Mouse (Mus musculus) intestine, postnatal 0 days (tissue): ENCODE measurements around the gene Efna5. TPM values are rescaled to one million over a fixed set of nuclear protein-coding genes. Genes with fewer than 3 reads are reported as not detected.

Experiments used
- ATAC-seq: fragments of 200-750 bp; cut with Nextera tagmentation; 2 replicates; pipeline ENCODE4 v1.8.0; 2017; ENCODE audit warnings: mild to moderate bottlenecking, moderate TSS enrichment, moderate library complexity
- H3K27ac ChIP-seq: fragments of 300-500 bp; sonication (generic); 2 replicates; pipeline ENCODE4 v1.5.1; 2014; ENCODE audit warnings: mild to moderate bottlenecking, low read depth, low read length, moderate library complexity
- H3K27me3 ChIP-seq: fragments of 300-500 bp; sonication (generic); replicated peaks from 2 replicates; pipeline ENCODE4 v1.6.1; 2014; ENCODE audit warnings: low read length, mixed read lengths; ENCODE audit not compliant: control insufficient read depth, insufficient read depth
- H3K36me3 ChIP-seq: fragments of 300-500 bp; sonication (generic); 2 replicates; pipeline ENCODE4 v1.6.1; 2014; ENCODE audit warnings: mild to moderate bottlenecking, moderate library complexity; ENCODE audit not compliant: control insufficient read depth, insufficient read depth
- H3K4me1 ChIP-seq: fragments of 300-500 bp; sonication (generic); replicated peaks from 2 replicates; pipeline ENCODE4 v1.6.1; 2014; ENCODE audit warnings: antibody characterized with exemption, low read length, mixed read lengths; ENCODE audit not compliant: control insufficient read depth, insufficient read depth
- H3K4me2 ChIP-seq: fragments of 300-500 bp; sonication (generic); replicated peaks from 2 replicates; pipeline ENCODE4 v1.6.1; 2014; ENCODE audit warnings: low read depth, mild to moderate bottlenecking, moderate library complexity
- H3K4me3 ChIP-seq: fragments of 300-500 bp; sonication (generic); 2 replicates; pipeline ENCODE4 v1.5.1; 2014; ENCODE audit warnings: low read depth, low read length
- H3K9ac ChIP-seq: fragments of 300-500 bp; sonication (generic); 2 replicates; pipeline ENCODE4 v1.6.1; 2014; ENCODE audit warnings: mild to moderate bottlenecking, low read depth, low read length
- H3K9me3 ChIP-seq: fragments of 300-500 bp; sonication (generic); 2 replicates; pipeline ENCODE4 v1.6.1; 2016; ENCODE audit warnings: mixed run types; ENCODE audit not compliant: control insufficient read depth
- CTCF ChIP-seq: sonication (generic); IDR thresholded peaks from 2 replicates; pipeline ENCODE4 v1.5.1; 2016; ENCODE audit warnings: low read depth, mild to moderate bottlenecking, control low read depth, antibody characterized with exemption, moderate library complexity
- WGBS: fragments of 180-500 bp; shearing (Covaris S2); extraction: QIAGEN DNeasy Blood & Tissue Kit; methylation state at CpG from one replicate; pipeline ENCODE4 v1.1.7; 2014; 5-methylcytosine and 5-hydroxymethylcytosine counted together
- polyA plus RNA-seq: library from polyadenylated mRNA; unstranded; fragments of >200 nt; fragmentation: Nextera tagmentation; extraction: Ambion mirVana; gene quantifications from 2 replicates; pipeline ENCODE4 v1.2.1, GENCODE M21; 2015

Efna5 gene
- polyA plus RNA-seq, 1 experiment from 2014 or later = 8.6 TPM

- WGBS = 70% methylated on average over 6 of the region's 6 CpGs
These were observed 140.1 kb downstream of the Efna5 start for GRCm38 (mm10) chr17:62741020-62741419.

GRCm38 (mm10) chr17:62739993-62740392, 141.1 kb downstream of the Efna5 start:
- no peak for TF ChIP-seq CTCF
- 85% methylated on average over 6 of the region's 6 CpGs for WGBS
- Histone ChIP-seq H3K9me3 (no peaks in the 10 kb centered on the region), H3K36me3 (no peaks in the 10 kb centered on the region), H3K4me2 (no peak overlapping the region), H3K4me3 (no peak overlapping the region), H3K4me1 (no peaks in the 10 kb centered on the region), H3K27ac (no peak overlapping the region), H3K27me3 (no peaks in the 10 kb centered on the region), H3K9ac (no peak overlapping the region)
- no peak for ATAC-seq

More at GRCm38 (mm10) chr17:62741020-62741419, 140.1 kb downstream of the Efna5 start:
- H3K27ac ChIP-seq = no peak overlapping the region
- H3K9ac ChIP-seq = no peak overlapping the region
- H3K36me3 ChIP-seq = no peaks in the 10 kb centered on the region
- no peaks in the 10 kb centered on the region for H3K4me1 ChIP-seq
- H3K4me3 ChIP-seq = no peak overlapping the region
- H3K4me2 ChIP-seq = no peak overlapping the region
- no peaks in the 10 kb centered on the region for H3K9me3 ChIP-seq
- no peaks in the 10 kb centered on the region for H3K27me3 ChIP-seq
- ATAC-seq = no peak
- TF ChIP-seq CTCF = no peak

- Histone ChIP-seq H3K27me3 (no peaks in the 10 kb centered on the region), H3K9ac (no peak overlapping the region), H3K4me1 (no peaks in the 10 kb centered on the region), H3K4me3 (no peak overlapping the region), H3K36me3 (no peaks in the 10 kb centered on the region), H3K4me2 (no peak overlapping the region), H3K9me3 (no peaks in the 10 kb centered on the region), H3K27ac (no peak overlapping the region)
- ATAC-seq = no peak
- WGBS = 86% methylated on average over 6 of the region's 6 CpGs
- TF ChIP-seq CTCF = no peak
These were observed 143.7 kb downstream of the Efna5 start for GRCm38 (mm10) chr17:62737404-62737803.

GRCm38 (mm10) chr17:62735943-62736342, 145.2 kb downstream of the Efna5 start:
- H3K4me2 ChIP-seq = no peak overlapping the region
- H3K4me3 ChIP-seq = no peak overlapping the region
- no peak overlapping the region for H3K9ac ChIP-seq
- ATAC-seq = no peak
- no peaks in the 10 kb centered on the region for H3K4me1 ChIP-seq
- H3K27ac ChIP-seq = no peak overlapping the region
- H3K27me3 ChIP-seq = no peaks in the 10 kb centered on the region
- no peak for TF ChIP-seq CTCF
- H3K9me3 ChIP-seq = no peaks in the 10 kb centered on the region
- no peaks in the 10 kb centered on the region for H3K36me3 ChIP-seq
- WGBS = 17% methylated on average over 11 of the region's 11 CpGs

- H3K4me3 ChIP-seq = no peak overlapping the region
- H3K27me3 ChIP-seq = no peaks in the 10 kb centered on the region
- 33% methylated on average over 10 of the region's 10 CpGs for WGBS
These were observed 146.2 kb downstream of the Efna5 start for GRCm38 (mm10) chr17:62734901-62735300.

GRCm38 (mm10) chr17:62734067-62734466, 147.1 kb downstream of the Efna5 start:
- Histone ChIP-seq H3K4me3 (no peak overlapping the region), H3K4me2 (no peak overlapping the region), H3K27ac (no peak overlapping the region), H3K36me3 (no peaks in the 10 kb centered on the region), H3K9me3 (no peaks in the 10 kb centered on the region), H3K9ac (no peak overlapping the region), H3K27me3 (no peaks in the 10 kb centered on the region), H3K4me1 (no peaks in the 10 kb centered on the region)
- WGBS = 81% methylated on average over 4 of the region's 4 CpGs
- TF ChIP-seq CTCF = no peak
- no peak for ATAC-seq

More at GRCm38 (mm10) chr17:62734901-62735300, 146.2 kb downstream of the Efna5 start:
- TF ChIP-seq CTCF = no peak
- ATAC-seq = no peak
- H3K9ac ChIP-seq = no peak overlapping the region
- H3K36me3 ChIP-seq = no peaks in the 10 kb centered on the region
- no peaks in the 10 kb centered on the region for H3K4me1 ChIP-seq
- H3K4me2 ChIP-seq = no peak overlapping the region
- no peak overlapping the region for H3K27ac ChIP-seq
- no peaks in the 10 kb centered on the region for H3K9me3 ChIP-seq
